Mouse (Mus musculus) stomach, embryonic 14.5 days (tissue): ENCODE measurements around the gene Bcas3. TPM values are rescaled to one million over a fixed set of nuclear protein-coding genes. Genes with fewer than 3 reads are reported as not detected.

Experiments
- ATAC-seq: fragments of 200-750 bp; cut with Nextera tagmentation; 2 replicates; pipeline ENCODE4 v1.8.0; 2017; ENCODE audit warnings: low read depth, moderate TSS enrichment; ENCODE audit not compliant: insufficient number of reproducible peaks, insufficient read depth, low FRiP score
- H3K27ac ChIP-seq: fragments of 300-500 bp; sonication (generic); 2 replicates; pipeline ENCODE4 v1.5.1; 2014; ENCODE audit warnings: mild to moderate bottlenecking, low read length, moderate library complexity, mixed read lengths
- H3K27me3 ChIP-seq: fragments of 300-500 bp; sonication (generic); 2 replicates; pipeline ENCODE4 v1.6.1; 2014; ENCODE audit warnings: low read length, control low read depth, mixed read lengths; ENCODE audit not compliant: control insufficient read depth, insufficient read depth
- H3K36me3 ChIP-seq: fragments of 300-500 bp; sonication (generic); 2 replicates; pipeline ENCODE4 v1.6.1; 2014; ENCODE audit warnings: mild to moderate bottlenecking, control low read depth, low read length, moderate library complexity, mixed read lengths; ENCODE audit not compliant: control insufficient read depth, insufficient read depth
- H3K4me1 ChIP-seq: fragments of 300-500 bp; sonication (generic); 2 replicates; pipeline ENCODE4 v1.6.1; 2014; ENCODE audit warnings: low read length, control low read depth, mixed read lengths; ENCODE audit not compliant: control insufficient read depth, insufficient read depth
- H3K4me2 ChIP-seq: fragments of 300-500 bp; sonication (generic); replicated peaks from 2 replicates; pipeline ENCODE4 v1.6.1; 2014; ENCODE audit warnings: low read depth, low read length, control low read depth
- H3K4me3 ChIP-seq: fragments of 300-500 bp; sonication (generic); 2 replicates; pipeline ENCODE4 v1.5.1; 2014; ENCODE audit warnings: low read depth, low read length, control low read depth
- H3K9ac ChIP-seq: fragments of 300-500 bp; sonication (generic); replicated peaks from 2 replicates; pipeline ENCODE4 v1.6.1; 2014; ENCODE audit warnings: low read depth, mild to moderate bottlenecking, control low read depth, low read length, moderate library complexity, mixed read lengths
- H3K9me3 ChIP-seq: fragments of 300-500 bp; sonication (generic); 2 replicates; pipeline ENCODE4 v1.6.1; 2016; ENCODE audit warnings: low read depth, low read length, control low read depth; ENCODE audit not compliant: control insufficient read depth
- WGBS: fragments of 180-500 bp; shearing (Covaris S2); extraction: QIAGEN DNeasy Blood & Tissue Kit; methylation state at CpG from one replicate; pipeline ENCODE4 v1.1.7; 2014; 5-methylcytosine and 5-hydroxymethylcytosine counted together
- polyA plus RNA-seq: library from polyadenylated mRNA; unstranded; fragments of >200 nt; fragmentation: Nextera tagmentation; extraction: Ambion mirVana; gene quantifications from 2 replicates; pipeline ENCODE4 v1.2.1, GENCODE M21; 2014

Bcas3 gene
- polyA plus RNA-seq, 1 experiment from 2014 or later, result 20.4 TPM

DNA sequence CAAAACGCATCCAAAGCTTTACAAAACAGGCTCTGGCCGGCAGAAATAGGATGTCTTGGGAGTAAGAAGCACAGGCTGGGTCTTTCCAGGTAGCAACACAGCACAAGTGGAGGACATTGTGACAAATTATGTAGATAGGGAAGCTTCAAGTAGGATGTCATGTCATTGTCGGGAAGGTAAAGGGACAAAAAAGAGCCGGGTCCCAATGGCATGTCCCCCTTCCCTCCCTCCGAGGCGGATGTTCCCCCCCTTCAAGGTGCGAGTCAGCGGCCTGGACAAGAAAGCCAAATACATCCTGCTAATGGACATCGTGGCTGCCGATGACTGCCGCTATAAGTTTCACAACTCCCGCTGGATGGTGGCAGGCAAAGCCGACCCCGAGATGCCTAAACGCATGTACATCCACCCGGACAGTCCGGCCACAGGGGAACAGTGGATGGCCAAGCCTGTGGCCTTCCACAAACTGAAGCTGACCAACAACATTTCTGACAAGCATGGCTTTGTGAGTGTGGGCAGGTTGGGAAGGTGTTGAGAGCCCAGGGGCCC is 481.5 kb downstream of the Bcas3 start:
- H3K27ac ChIP-seq, result no peak overlapping the region

DNA sequence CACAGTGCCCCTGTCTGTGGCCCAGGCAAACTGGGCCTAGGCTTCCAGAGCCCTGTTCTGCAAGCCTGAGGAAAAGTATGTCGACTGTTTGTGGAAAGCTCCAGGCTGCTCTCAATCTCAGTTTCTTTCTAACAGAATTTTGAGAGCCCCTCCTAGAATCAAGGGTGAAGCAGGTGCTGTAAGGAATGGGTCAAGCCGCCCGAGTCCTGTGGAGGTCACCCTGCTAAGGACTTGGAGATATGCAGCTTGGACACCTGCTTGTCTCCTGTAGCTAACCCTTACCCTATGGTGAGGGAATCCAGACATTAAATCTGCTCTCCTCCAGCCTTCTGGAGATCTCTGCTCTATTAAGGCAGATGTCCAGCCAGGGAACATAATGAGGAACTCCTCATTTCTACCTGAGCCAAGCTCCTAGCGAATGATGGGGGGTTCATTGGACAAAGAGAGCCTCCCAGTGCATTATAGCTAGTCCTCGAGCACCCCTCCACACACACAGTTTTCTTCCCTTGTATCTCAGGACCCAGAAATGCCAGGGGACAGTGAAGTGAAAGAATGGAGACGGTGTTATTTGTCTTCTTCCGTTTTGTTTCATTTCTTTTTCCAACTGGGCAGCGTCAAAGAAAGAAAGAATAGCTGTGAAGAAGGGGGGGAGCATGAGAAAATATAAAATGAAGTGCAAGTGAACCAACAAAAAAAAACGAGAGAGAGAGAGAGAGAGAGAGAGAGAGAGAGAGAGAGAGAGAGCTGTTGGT is 482.2 kb downstream of the Bcas3 start:
- Histone ChIP-seq H3K4me1 (peaks cover 16% of the 10 kb centered on the region; the same call in 1 of the 2 replicates), H3K36me3 (peaks cover 7% of the 10 kb centered on the region; the same call in 1 of the 2 replicates), H3K9ac (peak overlapping the region; percentile 81), H3K27me3 (peaks cover 23% of the 10 kb centered on the region), H3K9me3 (no peaks in the 10 kb centered on the region), H3K4me3 (peak overlapping the region; percentile 59), H3K4me2 (peak overlapping the region; percentile 87), H3K27ac (no peak overlapping the region)
- WGBS, result 29% methylated on average over 9 of the region's 9 CpGs
- ATAC-seq, result no peak

More for the DNA sequence above, 481.5 kb downstream of the Bcas3 start:
- Histone ChIP-seq H3K36me3 (peaks cover 7% of the 10 kb centered on the region; the same call in 1 of the 2 replicates), H3K9me3 (no peaks in the 10 kb centered on the region), H3K4me2 (peak overlapping the region; percentile 87), H3K4me1 (peaks cover 23% of the 10 kb centered on the region; the same call in 1 of the 2 replicates), H3K27me3 (peaks cover 19% of the 10 kb centered on the region), H3K4me3 (peak overlapping the region; percentile 59), H3K9ac (peak overlapping the region; percentile 81)
- WGBS, result 28% methylated on average over 17 of the region's 17 CpGs
- ATAC-seq, result no peak

DNA sequence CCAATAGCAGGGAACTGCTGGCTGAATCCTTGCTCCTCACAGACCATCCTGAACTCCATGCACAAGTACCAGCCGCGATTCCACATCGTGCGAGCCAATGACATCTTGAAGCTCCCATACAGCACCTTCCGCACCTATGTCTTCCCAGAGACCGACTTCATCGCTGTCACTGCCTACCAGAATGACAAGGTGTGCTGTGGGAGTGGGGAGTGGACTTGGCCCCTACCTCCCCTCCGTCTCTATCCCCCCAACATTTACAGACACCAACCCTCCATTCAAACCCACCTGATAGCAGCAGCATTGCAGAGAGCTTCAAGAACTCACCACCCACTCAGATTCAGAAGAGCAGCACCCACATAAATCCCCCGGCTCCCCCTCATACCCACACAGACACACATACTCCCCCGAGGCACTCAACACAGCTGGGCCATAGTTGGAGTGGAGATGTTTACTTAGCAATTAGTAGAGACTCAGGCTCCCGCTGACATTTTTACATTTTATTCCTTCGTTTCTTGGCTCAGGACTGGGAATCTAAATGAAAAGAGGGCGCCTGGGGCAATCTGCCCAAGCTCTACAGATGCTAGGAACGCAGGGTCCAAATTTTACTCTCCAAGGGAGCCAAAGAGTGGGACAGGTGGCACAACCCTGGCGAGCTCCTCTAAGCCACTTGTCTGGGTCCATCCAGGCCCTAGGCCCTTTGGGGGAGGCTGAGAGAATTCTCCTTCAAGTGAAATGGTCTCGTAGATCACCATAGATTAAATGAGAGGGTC is 483.0 kb downstream of the Bcas3 start:
- Histone ChIP-seq H3K9me3 (no peaks in the 10 kb centered on the region), H3K4me1 (peaks cover 14% of the 10 kb centered on the region; the same call in 1 of the 2 replicates), H3K27me3 (peaks cover 30% of the 10 kb centered on the region), H3K4me3 (peak overlapping the region; percentile 59), H3K4me2 (peak overlapping the region; percentile 87), H3K9ac (peak overlapping the region; percentile 54; the same call in 1 of the 2 replicates), H3K36me3 (peaks cover 7% of the 10 kb centered on the region; the same call in 1 of the 2 replicates), H3K27ac (peak overlapping the region; percentile 36; the same call in 1 of the 2 replicates)
- 31% methylated on average over 16 of the region's 16 CpGs for WGBS
- ATAC-seq, result no peak

DNA sequence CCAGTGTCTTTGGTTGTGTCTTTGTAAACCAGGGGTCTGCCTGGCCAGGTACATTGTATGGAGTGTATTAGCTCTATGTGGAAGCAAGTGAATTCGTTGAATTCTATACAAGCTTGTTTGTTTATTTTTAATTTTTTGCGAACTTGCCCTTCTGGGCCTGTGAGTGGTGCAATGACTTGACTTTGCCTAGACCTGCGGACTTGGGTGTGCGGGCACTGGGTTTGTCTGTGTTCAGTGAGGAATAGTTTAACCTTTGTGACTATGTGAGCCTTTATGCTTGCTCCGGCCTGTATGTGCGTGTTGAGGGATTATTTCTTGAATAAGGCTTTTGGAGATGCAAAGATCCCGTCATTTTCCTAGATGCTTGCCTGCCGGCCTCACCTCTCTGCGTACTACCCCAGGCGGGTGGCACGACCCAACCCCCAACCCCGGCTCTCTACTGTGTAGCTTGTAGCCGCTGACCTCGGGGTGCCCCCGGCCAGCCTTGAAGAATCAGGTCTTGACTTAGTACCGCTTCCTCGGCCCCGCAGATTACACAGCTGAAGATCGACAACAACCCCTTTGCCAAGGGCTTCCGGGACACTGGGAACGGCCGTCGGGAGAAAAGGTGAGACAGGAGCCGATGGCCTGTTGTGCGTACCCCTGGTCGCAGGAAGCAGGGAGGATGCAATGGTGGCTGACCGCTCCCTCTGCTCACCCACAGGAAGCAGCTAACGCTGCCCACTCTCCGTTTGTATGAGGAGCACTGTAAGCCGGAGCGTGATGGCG is 483.7 kb downstream of the Bcas3 start:
- peak overlapping the region; percentile 87 for H3K4me2 ChIP-seq
- peak overlapping the region; percentile 36; the same call in 1 of the 2 replicates for H3K27ac ChIP-seq
- no peaks in the 10 kb centered on the region for H3K9me3 ChIP-seq
- 0 out of 2 replicates have a peak, but pooled peaks cover 16% of the 10 kb centered on the region for H3K4me1 ChIP-seq
- H3K36me3 ChIP-seq, result peaks cover 7% of the 10 kb centered on the region; the same call in 1 of the 2 replicates
- H3K9ac ChIP-seq, result peak overlapping the region; percentile 54
- H3K4me3 ChIP-seq, result peak overlapping the region; percentile 59
- ATAC-seq, result no peak
- peaks cover 35% of the 10 kb centered on the region for H3K27me3 ChIP-seq
- 18% methylated on average over 32 of the region's 32 CpGs for WGBS

DNA sequence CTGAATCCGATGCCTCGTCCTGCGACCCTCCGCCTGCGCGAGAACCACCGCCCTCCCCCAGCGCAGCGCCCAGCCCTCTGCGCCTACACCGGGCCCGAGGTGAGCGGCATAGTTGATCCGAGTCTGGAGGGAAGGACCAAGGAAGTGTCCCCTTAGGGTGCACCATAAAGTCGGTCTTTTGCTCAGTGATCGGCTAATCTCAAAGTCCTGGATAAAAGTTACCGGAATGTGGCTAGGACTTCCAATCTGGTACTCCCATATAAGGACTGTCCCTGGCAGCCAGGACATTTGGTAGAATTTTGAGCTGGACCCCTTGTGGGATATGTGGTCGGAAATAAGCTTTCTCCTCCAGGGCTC is 484.3 kb downstream of the Bcas3 start:
- H3K27ac ChIP-seq, result no peak overlapping the region; the same call in 1 of the 2 replicates
- H3K27me3 ChIP-seq, result peaks cover 35% of the 10 kb centered on the region
- 15% methylated on average over 18 of the region's 18 CpGs for WGBS
- H3K36me3 ChIP-seq, result peaks cover 7% of the 10 kb centered on the region; the same call in 1 of the 2 replicates
- peak overlapping the region; percentile 54 for H3K9ac ChIP-seq
- no peaks in the 10 kb centered on the region for H3K9me3 ChIP-seq
- peak overlapping the region; percentile 87 for H3K4me2 ChIP-seq
- peak overlapping the region; percentile 59 for H3K4me3 ChIP-seq
- ATAC-seq, result no peak
- peaks cover 14% of the 10 kb centered on the region; the same call in 1 of the 2 replicates for H3K4me1 ChIP-seq

DNA sequence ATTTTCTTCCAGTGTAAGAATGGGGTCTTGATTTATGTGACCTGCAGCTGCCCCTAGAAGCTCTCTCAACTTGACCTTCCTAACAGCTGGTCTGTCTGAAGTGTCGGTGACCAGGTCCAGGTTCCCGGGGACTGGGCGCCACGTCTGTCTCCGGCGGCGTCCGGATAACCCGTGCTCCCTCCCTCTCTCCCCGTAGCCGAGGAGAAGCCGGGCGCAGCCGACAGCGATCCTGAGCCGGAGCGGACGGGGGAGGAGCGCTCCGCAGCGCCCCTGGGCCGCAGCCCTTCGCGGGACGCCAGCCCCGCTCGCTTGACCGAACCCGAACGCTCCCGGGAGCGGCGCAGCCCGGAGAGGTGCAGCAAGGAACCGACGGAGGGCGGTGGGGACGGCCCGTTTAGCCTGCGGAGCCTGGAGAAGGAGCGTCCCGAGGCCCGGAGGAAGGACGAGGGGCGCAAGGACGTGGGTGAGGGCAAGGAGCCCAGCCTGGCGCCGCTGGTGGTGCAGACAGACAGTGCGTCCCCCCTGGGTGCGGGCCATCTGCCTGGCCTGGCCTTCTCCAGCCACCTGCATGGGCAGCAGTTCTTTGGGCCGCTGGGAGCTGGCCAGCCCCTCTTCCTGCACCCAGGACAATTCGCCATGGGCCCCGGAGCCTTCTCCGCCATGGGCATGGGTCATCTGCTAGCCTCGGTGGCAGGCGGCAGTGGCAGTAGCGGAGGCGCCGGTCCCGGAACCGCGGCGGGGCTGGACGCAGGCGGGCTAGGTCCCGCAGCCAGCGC is 484.9 kb downstream of the Bcas3 start:
- Histone ChIP-seq H3K36me3 (peaks cover 7% of the 10 kb centered on the region; the same call in 1 of the 2 replicates), H3K27me3 (peaks cover 35% of the 10 kb centered on the region), H3K9ac (peak overlapping the region; percentile 54), H3K4me3 (peak overlapping the region; percentile 59), H3K4me1 (peaks cover 17% of the 10 kb centered on the region), H3K9me3 (no peaks in the 10 kb centered on the region), H3K27ac (peak overlapping the region; percentile 44; the same call in 1 of the 2 replicates), H3K4me2 (peak overlapping the region; percentile 87)
- ATAC-seq, result no peak
- WGBS, result 6% methylated on average over 66 of the region's 67 CpGs

DNA sequence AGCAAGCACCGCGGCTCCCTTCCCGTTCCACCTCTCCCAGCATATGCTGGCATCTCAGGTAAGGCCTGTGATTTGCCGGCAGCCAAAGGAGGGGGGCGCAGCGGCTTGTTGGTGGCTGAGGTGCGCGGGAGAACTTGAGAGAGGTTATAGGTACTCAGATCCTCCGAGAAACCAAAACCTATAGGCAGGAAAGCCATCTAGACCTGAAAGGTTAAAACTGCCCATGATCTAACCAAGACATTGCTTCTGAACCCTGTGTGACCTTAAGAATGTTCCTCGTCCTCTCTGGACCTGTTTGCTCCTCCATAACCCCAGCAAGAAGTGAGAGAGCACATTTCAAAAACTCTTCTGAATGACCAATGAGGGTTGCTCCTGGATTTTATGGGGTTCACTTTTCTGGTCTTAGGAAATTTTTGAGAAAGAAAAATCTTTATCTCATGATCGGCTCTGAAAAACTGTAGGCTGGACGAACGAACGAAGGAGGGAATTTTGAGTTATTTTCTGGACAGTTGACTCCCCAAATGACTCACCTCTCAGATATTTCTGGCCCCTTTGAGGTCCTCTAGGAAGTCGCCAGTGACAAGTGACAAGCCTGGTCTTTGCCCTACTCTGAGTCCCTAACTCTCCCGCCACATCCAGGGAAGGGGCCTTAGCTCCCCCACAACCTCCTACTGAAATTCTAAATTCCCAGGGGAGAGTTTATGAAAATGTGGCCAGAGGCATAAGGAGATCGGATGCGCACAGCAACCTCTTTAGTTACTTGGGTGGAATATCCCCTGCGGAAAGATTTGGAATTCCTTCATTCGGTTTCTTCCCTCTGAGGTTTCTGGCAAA is 485.7 kb downstream of the Bcas3 start:
- no peak for ATAC-seq
- Histone ChIP-seq H3K9me3 (no peaks in the 10 kb centered on the region), H3K4me1 (peaks cover 17% of the 10 kb centered on the region), H3K4me3 (peak overlapping the region; percentile 59), H3K27me3 (peaks cover 35% of the 10 kb centered on the region), H3K9ac (peak overlapping the region; percentile 54), H3K36me3 (peaks cover 7% of the 10 kb centered on the region; the same call in 1 of the 2 replicates), H3K4me2 (peak overlapping the region; percentile 87), H3K27ac (no peak overlapping the region)
- WGBS, result 29% methylated on average over 20 of the region's 20 CpGs
